Mouse (Mus musculus): ENCODE results near the gene Carmil1. TPM values are rescaled to one million over a fixed set of nuclear protein-coding genes. Genes with fewer than 3 reads are reported as not detected.

The Carmil1 gene
- total RNA-seq (2014; rRNA removed): 4.6 and 7.7 TPM in 2 replicates
- 1.8 and 2.9 TPM in 2 replicates for polyA plus RNA-seq (2012; rRNA removed)

- TF ChIP-seq CTCF (IDR thresholded peaks at IDR 0.05; ENCODE audit: low read depth, low read length) (peak; percentile 63), POLR2A (IDR thresholded peaks at IDR 0.05; ENCODE audit: extremely low read depth, insufficient read depth, low read length) (no peak)
- Histone ChIP-seq H3K4me1 (ENCODE audit: control insufficient read depth, insufficient read depth, low read length) (no peaks in the 10 kb centered on the region), H3K79me2 (ENCODE audit: control insufficient read depth, insufficient read depth, low read length) (0 out of 2 replicates have a peak, but pooled peaks cover 5% of the 10 kb centered on the region), H3K27ac (replicated peaks; ENCODE audit: insufficient read depth, low read depth, low read length) (peak within 1 kb of the TSS; percentile 49), H3K36me3 (ENCODE audit: control insufficient read depth, insufficient read depth, low read length) (peaks cover under 1% of the 10 kb centered on the region; the same call in 1 of the 2 replicates), H3K9ac (ENCODE audit: low read depth, low read length) (peak within 1 kb of the TSS; percentile 86), H3K4me3 (ENCODE audit: insufficient read depth, low read depth, low read length) (peak within 1 kb of the TSS; percentile 84), H3K27me3 (ENCODE audit: control insufficient read depth, insufficient read depth, low read length) (no peaks in the 10 kb centered on the region)
- WGBS: 2% methylated on average over 93 of the region's 96 CpGs
- peak; percentile 66 for DNase-seq (ENCODE audit: extremely low read depth, low read depth, low spot score)
Observed at GRCm38 (mm10) chr13:24280439-24281431, at the start of gene Carmil1. Gene Carmil1, minus strand, starts transcription at chr13:24280795.

GRCm38 (mm10) chr13:24330128-24330527 is 49.5 kb upstream of the Carmil1 start:
- peaks cover 36% of the 10 kb centered on the region for H3K36me3 ChIP-seq (ENCODE audit: control insufficient read depth, insufficient read depth, low read length)
- WGBS: 19% methylated on average over 4 of the region's 4 CpGs
- peak overlapping the region; percentile 51 for H3K4me3 ChIP-seq (ENCODE audit: insufficient read depth, low read depth, low read length)
- peaks cover 33% of the 10 kb centered on the region for H3K4me1 ChIP-seq (ENCODE audit: control insufficient read depth, insufficient read depth, low read length)
- peak overlapping the region; percentile 96 for H3K9ac ChIP-seq (ENCODE audit: low read depth, low read length)
- H3K27ac ChIP-seq (replicated peaks; ENCODE audit: insufficient read depth, low read depth, low read length): peak overlapping the region; percentile 100
- no peaks in the 10 kb centered on the region for H3K27me3 ChIP-seq (ENCODE audit: control insufficient read depth, insufficient read depth, low read length)
- TF ChIP-seq POLR2A (IDR thresholded peaks at IDR 0.05; ENCODE audit: extremely low read depth, insufficient read depth, low read length): 0 out of 2 replicates have a peak, but pooled peaks have one; percentile 8
- no peak for TF ChIP-seq CTCF (IDR thresholded peaks at IDR 0.05; ENCODE audit: low read depth, low read length)
- H3K79me2 ChIP-seq (ENCODE audit: control insufficient read depth, insufficient read depth, low read length): peaks cover 38% of the 10 kb centered on the region
- DNase-seq (ENCODE audit: extremely low read depth, low read depth, low spot score): peak; percentile 100

GRCm38 (mm10) chr13:24328036-24328817 is 47.6 kb upstream of the Carmil1 start:
- Histone ChIP-seq H3K79me2 (ENCODE audit: control insufficient read depth, insufficient read depth, low read length) (peaks cover 35% of the 10 kb centered on the region), H3K27ac (replicated peaks; ENCODE audit: insufficient read depth, low read depth, low read length) (peak overlapping the region; percentile 94), H3K4me1 (ENCODE audit: control insufficient read depth, insufficient read depth, low read length) (peaks cover 39% of the 10 kb centered on the region), H3K27me3 (ENCODE audit: control insufficient read depth, insufficient read depth, low read length) (no peaks in the 10 kb centered on the region), H3K9ac (ENCODE audit: low read depth, low read length) (peak overlapping the region; percentile 96), H3K36me3 (ENCODE audit: control insufficient read depth, insufficient read depth, low read length) (peaks cover 40% of the 10 kb centered on the region), H3K4me3 (ENCODE audit: insufficient read depth, low read depth, low read length) (peak overlapping the region; percentile 51)
- TF ChIP-seq POLR2A (IDR thresholded peaks at IDR 0.05; ENCODE audit: extremely low read depth, insufficient read depth, low read length) (no peak), CTCF (IDR thresholded peaks at IDR 0.05; ENCODE audit: low read depth, low read length) (no peak)
- 19% methylated on average over 9 of the region's 9 CpGs for WGBS
- peak; percentile 62 for DNase-seq (ENCODE audit: extremely low read depth, low read depth, low spot score)

- 24% methylated on average over 5 of the region's 5 CpGs for WGBS
- no peaks in the 10 kb centered on the region for H3K27me3 ChIP-seq (ENCODE audit: control insufficient read depth, insufficient read depth, low read length)
- peak; percentile 96 for DNase-seq (ENCODE audit: extremely low read depth, low read depth, low spot score)
- H3K4me1 ChIP-seq (ENCODE audit: control insufficient read depth, insufficient read depth, low read length): peaks cover 41% of the 10 kb centered on the region
- peaks cover 27% of the 10 kb centered on the region for H3K79me2 ChIP-seq (ENCODE audit: control insufficient read depth, insufficient read depth, low read length)
- H3K36me3 ChIP-seq (ENCODE audit: control insufficient read depth, insufficient read depth, low read length): peaks cover 41% of the 10 kb centered on the region
- peak within 1 kb of the TSS; percentile 96 for H3K9ac ChIP-seq (ENCODE audit: low read depth, low read length)
- H3K27ac ChIP-seq (replicated peaks; ENCODE audit: insufficient read depth, low read depth, low read length): peak within 1 kb of the TSS; percentile 94
- TF ChIP-seq CTCF (IDR thresholded peaks at IDR 0.05; ENCODE audit: low read depth, low read length) (no peak), POLR2A (IDR thresholded peaks at IDR 0.05; ENCODE audit: extremely low read depth, insufficient read depth, low read length) (no peak)
- H3K4me3 ChIP-seq (ENCODE audit: insufficient read depth, low read depth, low read length): peak within 1 kb of the TSS; percentile 51
Observed at GRCm38 (mm10) chr13:24327201-24327600, 46.6 kb upstream of the Carmil1 start, which contains the start of gene Cmah. Gene Cmah, plus strand, starts transcription at chr13:24327404.

- 82% methylated on average over 6 of the region's 6 CpGs for WGBS
- H3K27me3 ChIP-seq (ENCODE audit: control insufficient read depth, insufficient read depth, low read length): no peaks in the 10 kb centered on the region
- H3K9ac ChIP-seq (ENCODE audit: low read depth, low read length): no peak overlapping the region
- peaks cover 42% of the 10 kb centered on the region for H3K36me3 ChIP-seq (ENCODE audit: control insufficient read depth, insufficient read depth, low read length)
- no peak for TF ChIP-seq CTCF (IDR thresholded peaks at IDR 0.05; ENCODE audit: low read depth, low read length)
- no peak for TF ChIP-seq POLR2A (IDR thresholded peaks at IDR 0.05; ENCODE audit: extremely low read depth, insufficient read depth, low read length)
- H3K79me2 ChIP-seq (ENCODE audit: control insufficient read depth, insufficient read depth, low read length): 0 out of 2 replicates have a peak, but pooled peaks cover 3% of the 10 kb centered on the region
- no peak overlapping the region for H3K4me3 ChIP-seq (ENCODE audit: insufficient read depth, low read depth, low read length)
- DNase-seq (ENCODE audit: extremely low read depth, low read depth, low spot score): no peak
- no peak overlapping the region for H3K27ac ChIP-seq (replicated peaks; ENCODE audit: insufficient read depth, low read depth, low read length)
- peaks cover 27% of the 10 kb centered on the region for H3K4me1 ChIP-seq (ENCODE audit: control insufficient read depth, insufficient read depth, low read length)
Observed at GRCm38 (mm10) chr13:24321313-24321712, 40.7 kb upstream of the Carmil1 start.

Data from liver, adult 2 months (tissue).